25 mouse cellular contexts compared by ENCODE assay signal in the genomic region with DNA sequence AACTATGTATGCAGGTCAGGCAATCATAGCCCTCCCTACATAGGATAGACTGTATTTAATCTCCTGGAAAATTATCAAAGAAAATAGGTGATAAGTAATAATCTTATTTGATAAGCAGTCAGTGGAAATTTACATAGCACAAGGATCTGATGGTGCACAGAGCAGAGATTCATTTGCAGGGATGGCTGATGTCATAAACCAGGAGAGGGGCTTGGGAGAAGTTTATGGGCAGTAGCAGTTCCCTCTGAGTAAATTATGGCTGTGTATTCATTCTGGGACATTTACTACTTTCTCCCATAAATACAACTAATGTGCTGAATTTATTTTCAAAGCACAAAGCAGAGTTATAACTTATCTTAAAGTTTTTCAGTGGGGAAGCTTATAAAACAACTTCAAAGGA.
A peak's percentile ranks its signal among the peaks of the same experiment; 100 is the strongest.
DNase-seq lines count a peak whose midpoint lies in the region; ATAC-seq lines count a peak whose summit lies in the region.
"Had no signal": no experiment of that assay in that cellular context is flagged by ENCODE, and none has a peak within 500 bp of the region (broad histone marks: within the 10 kb centered on the region; RNA-seq: fewer than 3 reads in every experiment).

No protein-coding gene starts in this region.

- peaks cover 14% of the 10 kb centered on the region for H3K4me1 ChIP-seq in kidney, embryonic 15.5 days
- 0 out of 2 replicates have a peak, but pooled peaks cover 9% of the 10 kb centered on the region for H3K4me1 ChIP-seq in neural tube, embryonic 14.5 days (ENCODE audit: control insufficient read depth, insufficient read depth, low read length)
- peaks cover 8% of the 10 kb centered on the region for H3K4me1 ChIP-seq in neural tube, embryonic 15.5 days
- H3K4me1 ChIP-seq: heart, embryonic 10.5 days had no signal

- no peak overlapping the region for H3K9ac ChIP-seq in kidney, embryonic 15.5 days
- no peak overlapping the region for H3K9ac ChIP-seq in neural tube, embryonic 14.5 days (replicated peaks; ENCODE audit: low read depth, low read length)
- no peak overlapping the region for H3K9ac ChIP-seq in neural tube, embryonic 15.5 days (replicated peaks)
- H3K9ac ChIP-seq: forebrain, embryonic 13.5 days; heart, embryonic 13.5 days; hindbrain, embryonic 14.5 days had no signal

- peaks cover 8% of the 10 kb centered on the region; the same call in 1 of the 2 replicates for H3K27me3 ChIP-seq in kidney, embryonic 15.5 days
- H3K27me3 ChIP-seq in neural tube, embryonic 14.5 days (ENCODE audit: control insufficient read depth, insufficient read depth, low read length): no peaks in the 10 kb centered on the region
- no peaks in the 10 kb centered on the region for H3K27me3 ChIP-seq in neural tube, embryonic 15.5 days (replicated peaks)
- H3K27me3 ChIP-seq: CH12.LX; forebrain, embryonic 13.5 days; heart, embryonic 13.5 days had no signal

- no peak overlapping the region for H3K4me2 ChIP-seq in kidney, embryonic 15.5 days
- no peak overlapping the region for H3K4me2 ChIP-seq in neural tube, embryonic 14.5 days (ENCODE audit: low read depth, low read length)
- no peak overlapping the region for H3K4me2 ChIP-seq in neural tube, embryonic 15.5 days
- H3K4me2 ChIP-seq: forebrain, embryonic 13.5 days; heart, embryonic 13.5 days; hindbrain, embryonic 14.5 days had no signal

- H3K9me3 ChIP-seq in kidney, embryonic 15.5 days (replicated peaks): no peaks in the 10 kb centered on the region
- no peaks in the 10 kb centered on the region for H3K9me3 ChIP-seq in neural tube, embryonic 14.5 days (ENCODE audit: control insufficient read depth, low read length)
- no peaks in the 10 kb centered on the region for H3K9me3 ChIP-seq in neural tube, embryonic 15.5 days (replicated peaks)
- H3K9me3 ChIP-seq: forebrain, embryonic 10.5 days; forebrain, embryonic 13.5 days; heart, embryonic 10.5 days; heart, embryonic 13.5 days had no signal

- H3K27ac ChIP-seq in kidney, embryonic 15.5 days: 0 out of 2 replicates have a peak overlapping the region, but pooled peaks have one; percentile 37
- no peak overlapping the region for H3K27ac ChIP-seq in neural tube, embryonic 14.5 days (ENCODE audit: low read depth, low read length)
- no peak overlapping the region for H3K27ac ChIP-seq in neural tube, embryonic 15.5 days (replicated peaks)
- H3K27ac ChIP-seq: forebrain, embryonic 10.5 days; forebrain, embryonic 13.5 days; heart, adult 2 months; heart, embryonic 10.5 days; heart, embryonic 13.5 days; hindbrain, embryonic 14.5 days had no signal

- ATAC-seq in kidney, embryonic 15.5 days (replicated peaks; ENCODE audit: low FRiP score): 0 out of 2 replicates have a peak, but pooled peaks have one; percentile 41
- ATAC-seq in neural tube, embryonic 14.5 days (ENCODE audit: low read depth): peak; percentile 72; the same call in 1 of the 2 replicates
- ATAC-seq in neural tube, embryonic 15.5 days (ENCODE audit: low FRiP score): no peak; the same call in 1 of the 2 replicates
- ATAC-seq: forebrain, embryonic 13.5 days; forebrain, embryonic 16.5 days had no signal

- H3K4me3 ChIP-seq in kidney, embryonic 15.5 days (replicated peaks): no peak overlapping the region
- no peak overlapping the region for H3K4me3 ChIP-seq in neural tube, embryonic 14.5 days (ENCODE audit: low read depth, low read length)
- no peak overlapping the region for H3K4me3 ChIP-seq in neural tube, embryonic 15.5 days (replicated peaks)
- H3K4me3 ChIP-seq: forebrain, embryonic 10.5 days; forebrain, embryonic 13.5 days; heart, adult 2 months; heart, embryonic 10.5 days; heart, embryonic 13.5 days had no signal

- no peaks in the 10 kb centered on the region for H3K36me3 ChIP-seq in kidney, embryonic 15.5 days
- H3K36me3 ChIP-seq in neural tube, embryonic 14.5 days (ENCODE audit: control insufficient read depth, insufficient read depth, low read length): no peaks in the 10 kb centered on the region
- no peaks in the 10 kb centered on the region for H3K36me3 ChIP-seq in neural tube, embryonic 15.5 days
- H3K36me3 ChIP-seq: forebrain, embryonic 10.5 days; G1E; heart, embryonic 10.5 days; heart, embryonic 13.5 days had no signal

- no peak for DNase-seq in kidney, adult 8-10 months
- peak; percentile 3 for DNase-seq in kidney, postnatal 14 days
- DNase-seq in kidney, adult 11 months: no peak
- DNase-seq: adrenal gland, postnatal 10 days; adrenal gland, postnatal 36 days; B cell, adult 2 months; cerebellum, adult 18-20 months; cerebellum, adult 9-10 months; cerebellum, postnatal 14 days; gastrocnemius, postnatal 10 days; gastrocnemius, postnatal 36 days; heart, adult 2 months; heart, postnatal 14 days; heart, postnatal 4 days had no signal
